Mouse (Mus musculus) CH12.LX (cell line): ENCODE measurements around the gene Med25. TPM values are rescaled to one million over a fixed set of nuclear protein-coding genes. Genes with fewer than 3 reads are reported as not detected.
A peak's percentile ranks its signal among the peaks of the same experiment; 100 is the strongest.

Experiments used
- DNase-seq: peaks from one replicate; pipeline ENCODE4 v3.0.0-alpha.2; 2013; ENCODE audit errors: extremely low read depth
- H3K27ac ChIP-seq: 2 replicates; pipeline ENCODE4 v1.5.1; 2012; ENCODE audit warnings: low read depth, mild to moderate bottlenecking, control low read depth, moderate library complexity; ENCODE audit not compliant: insufficient read depth
- H3K27me3 ChIP-seq: replicated peaks from 2 replicates; pipeline ENCODE3; 2012; ENCODE audit warnings: inconsistent platforms
- H3K36me3 ChIP-seq, 2 experiments: replicated peaks in 1 of 2; 2 replicates each; pipeline versions ENCODE3 to v1.6.1; 2012; ENCODE audit warnings: inconsistent platforms in 1 of 2, low read length in 1 of 2, mild to moderate bottlenecking in 1 of 2, mixed read lengths in 1 of 2, moderate library complexity in 1 of 2; ENCODE audit not compliant: control insufficient read depth in 1 of 2, insufficient read depth in 1 of 2
- H3K4me1 ChIP-seq, 2 experiments: 2 replicates each; pipeline ENCODE4 v1.6.1; 2012; ENCODE audit warnings: inconsistent platforms in 1 of 2, moderate library complexity in 1 of 2; ENCODE audit not compliant: insufficient read depth in 2 of 2, control insufficient read depth in 1 of 2
- H3K4me2 ChIP-seq: 2 replicates; pipeline ENCODE4 v1.6.1; 2012; ENCODE audit warnings: low read depth, mild to moderate bottlenecking, control low read depth; ENCODE audit not compliant: poor library complexity, insufficient read depth, severe bottlenecking
- H3K4me3 ChIP-seq, 3 experiments: fragments of 150-350 bp in 1 of 3; sonication (generic) in 1 of 3; replicated peaks in 1 of 3; 2 replicates each; pipeline versions ENCODE3 to v1.5.1; 2011 to 2012; ENCODE audit warnings: low read depth in 2 of 3, low read length in 2 of 3, mild to moderate bottlenecking in 2 of 3, moderate library complexity in 2 of 3, control low read depth in 1 of 3, improper control_type of control experiment in 1 of 3, inconsistent platforms in 1 of 3, mixed read lengths in 1 of 3; ENCODE audit not compliant: poor library complexity in 1 of 3
- H3K79me2 ChIP-seq: replicated peaks from 2 replicates; pipeline ENCODE4 v1.6.1; 2012; ENCODE audit warnings: mild to moderate bottlenecking, moderate library complexity; ENCODE audit not compliant: control insufficient read depth, poor library complexity, insufficient read depth, severe bottlenecking; ENCODE audit errors: extremely low read depth
- H3K9ac ChIP-seq: 2 replicates; pipeline ENCODE4 v1.6.1; 2012; ENCODE audit warnings: low read depth, mild to moderate bottlenecking, control low read depth, moderate library complexity; ENCODE audit not compliant: insufficient read depth
- H3K9me3 ChIP-seq: replicated peaks from 2 replicates; pipeline ENCODE3; 2012; ENCODE audit warnings: low read length, inconsistent platforms, mixed read lengths
- BHLHE40 ChIP-seq: IDR thresholded peaks from 2 replicates; pipeline ENCODE4 v1.6.1; 2011; ENCODE audit warnings: mild to moderate bottlenecking, low read depth, low read length, improper control_type of control experiment
- CTCF ChIP-seq, 2 experiments: IDR thresholded peaks in 1 of 2; conservative IDR thresholded peaks in 1 of 2; 2 replicates each; pipeline ENCODE4 v1.5.1; 2011 to 2012; ENCODE audit warnings: low read depth in 2 of 2, low read length in 2 of 2, improper control_type of control experiment in 1 of 2, inconsistent platforms in 1 of 2, mild to moderate bottlenecking in 1 of 2, moderate library complexity in 1 of 2
- HCFC1 ChIP-seq: IDR thresholded peaks from 2 replicates; pipeline ENCODE4 v1.6.1; 2012; ENCODE audit warnings: low read depth, mild to moderate bottlenecking, inconsistent platforms, low read length, improper control_type of control experiment
- JUN ChIP-seq: IDR thresholded peaks from 2 replicates; pipeline ENCODE4 v1.6.1; 2011; ENCODE audit warnings: low read depth, mild to moderate bottlenecking, low read length, improper control_type of control experiment, moderate library complexity; ENCODE audit not compliant: insufficient read depth
- MAFK ChIP-seq: IDR thresholded peaks from 2 replicates; pipeline ENCODE4 v1.6.1; 2011; ENCODE audit warnings: low read length, improper control_type of control experiment; ENCODE audit not compliant: insufficient replicate concordance
- MEF2A ChIP-seq: IDR thresholded peaks from 2 replicates; pipeline ENCODE4 v1.6.1; 2014; ENCODE audit warnings: low read depth, mild to moderate bottlenecking, inconsistent platforms, low read length, improper control_type of control experiment, borderline replicate concordance
- PAX5 ChIP-seq: IDR thresholded peaks from 2 replicates; pipeline ENCODE4 v1.6.1; 2012; ENCODE audit warnings: low read length, inconsistent platforms, mixed read lengths
- dilution Hi-C: fragments of 300-500 bp; cut with MboI; formaldehyde crosslinking; loops from 2 replicates; pipeline ENCODE4 v1.14.3; 2020; ENCODE audit warnings: low sequenced_read_pairs; ENCODE audit not compliant: extremely low pct_unique_long_range_greater_than_20kb, extremely low pct_ligation_motif_present
- in situ Hi-C: fragments of 300-500 bp; cut with MboI; formaldehyde crosslinking; loops from 3 replicates; pipeline ENCODE4 v1.14.3; 2019; ENCODE audit warnings: low sequenced_read_pairs, low pct_ligation_motif_present, low pct_unique_long_range_greater_than_20kb, mixed read lengths
- polyA plus RNA-seq: library from polyadenylated mRNA; unstranded; fragments of >175 nt; gene quantifications from 2 replicates; pipeline ENCODE4 v1.2.1, GENCODE M21; 2012; ENCODE audit warnings: low read depth; ENCODE audit not compliant: insufficient read length
- total RNA-seq, 2 experiments: library from RNA; depleted of rRNA; stranded (reverse); fragments of 300-350 nt in 1 of 2; fragments of >200 nt in 1 of 2; gene quantifications; 2 replicates each; pipeline ENCODE4 v1.2.3; 2012 to 2014

Gene Med25
- total and polyA plus RNA-seq, 3 experiments, result 18.4 to 67.4 (median 56.7) TPM

GRCm38 (mm10) chr7:44863210-44863609, 29.3 kb downstream of the Med25 start:
- TF ChIP-seq MEF2A, result no peak
- no peak for TF ChIP-seq MAFK
- no peak for TF ChIP-seq JUN
- Histone ChIP-seq H3K79me2 (no peaks in the 10 kb centered on the region), H3K9me3 (no peaks in the 10 kb centered on the region), H3K9ac (no peak overlapping the region), H3K36me3 (peaks cover 41 to 76% of the 10 kb centered on the region in 2 experiments), H3K27ac (no peak overlapping the region), H3K4me3 (no peak overlapping the region), H3K4me2 (no peak overlapping the region), H3K27me3 (peaks cover 3% of the 10 kb centered on the region), H3K4me1 (peaks cover 35 to 65% of the 10 kb centered on the region in 2 experiments)
- DNase-seq, result no peak
- dilution Hi-C loops (no loop called here), in situ Hi-C loops (no loop called here)

GRCm38 (mm10) chr7:44862434-44862833, 30.1 kb downstream of the Med25 start:
- TF ChIP-seq HCFC1, result no peak
- no peak for TF ChIP-seq CTCF (conservative IDR thresholded peaks at IDR 0.05 in 1 of 2, IDR thresholded peaks at IDR 0.05 in 1 of 2; ENCODE audit: low read depth in 2 of 2, low read length in 2 of 2)
- no peak overlapping the region for H3K4me3 ChIP-seq
- H3K9me3 ChIP-seq, result no peaks in the 10 kb centered on the region
- H3K27ac ChIP-seq, result no peak overlapping the region
- H3K4me2 ChIP-seq, result no peak overlapping the region
- peaks cover 35 to 66% of the 10 kb centered on the region in 2 experiments for H3K4me1 ChIP-seq
- H3K36me3 ChIP-seq, result peaks cover 41 to 76% of the 10 kb centered on the region in 2 experiments
- dilution Hi-C loops (no loop called here), in situ Hi-C loops (no loop called here)
- no peak for DNase-seq
- no peaks in the 10 kb centered on the region for H3K27me3 ChIP-seq
- no peaks in the 10 kb centered on the region for H3K79me2 ChIP-seq
- H3K9ac ChIP-seq, result no peak overlapping the region

GRCm38 (mm10) chr7:44861429-44861816, 31.1 kb downstream of the Med25 start:
- DNase-seq, result no peak
- in situ Hi-C loops, result no loop called here
- H3K79me2 ChIP-seq, result no peaks in the 10 kb centered on the region
- H3K4me1 ChIP-seq, result peaks cover 29 to 61% of the 10 kb centered on the region in 2 experiments
- H3K27me3 ChIP-seq, result no peaks in the 10 kb centered on the region
- TF ChIP-seq BHLHE40 (peak; percentile 45), PAX5 (no peak)
- peak overlapping the region; percentile 24; the same call in 1 of the 2 replicates for H3K27ac ChIP-seq
- no peak overlapping the region for H3K4me3 ChIP-seq
- H3K4me2 ChIP-seq, result no peak overlapping the region
- H3K36me3 ChIP-seq, result peaks cover 41 to 73% of the 10 kb centered on the region in 2 experiments
- dilution Hi-C loops, result no loop called here
- no peaks in the 10 kb centered on the region for H3K9me3 ChIP-seq
- H3K9ac ChIP-seq, result no peak overlapping the region
